Mouse (Mus musculus) heart, postnatal 14 days (tissue): Measurements from ENCODE around the gene Pou3f1. TPM values are rescaled to one million over a fixed set of nuclear protein-coding genes. Genes with fewer than 3 reads are reported as not detected.
A peak's percentile ranks its signal among the peaks of the same experiment; 100 is the strongest.

Experiments used
- DNase-seq, 2 experiments: peaks; one replicate each; pipeline ENCODE4 v3.0.0; 2021 to 2022
- intact Hi-C: fragments of 180-260 bp; cut with DNase I; formaldehyde crosslinking; loops from one replicate; pipeline ENCODE4 v1.15.1; 2025
- total RNA-seq, 2 experiments: library from RNA; stranded (reverse); gene quantifications; 2 replicates each; pipeline ENCODE4 v1.2.3; 2021

The Pou3f1 gene
- total RNA-seq, 2 experiments from 2014 or later, result 0.07 TPM; not detected in 1

DNA sequence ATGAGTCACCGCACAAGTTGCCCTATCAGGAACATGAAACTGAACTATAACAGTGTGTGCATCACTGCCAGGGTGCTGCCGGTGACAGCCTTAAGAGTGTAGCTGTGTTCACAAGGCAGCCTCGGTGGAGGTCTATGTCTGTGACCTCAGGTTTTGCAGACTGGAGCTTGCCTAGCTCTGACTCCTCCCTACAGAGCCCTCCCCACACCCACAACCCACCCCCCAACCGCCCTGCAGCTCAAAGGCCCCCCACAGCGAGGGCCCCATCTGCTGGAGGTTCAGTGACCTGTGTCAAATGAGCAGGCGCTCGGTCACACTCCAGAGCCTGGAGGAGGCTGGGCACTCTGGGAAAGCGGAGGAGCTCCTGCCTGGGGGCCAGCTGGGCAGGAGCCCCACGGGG, 3.7 kb upstream of the Pou3f1 start:
- DNase-seq, result no peak
- intact Hi-C loops, result no loop called here

DNA sequence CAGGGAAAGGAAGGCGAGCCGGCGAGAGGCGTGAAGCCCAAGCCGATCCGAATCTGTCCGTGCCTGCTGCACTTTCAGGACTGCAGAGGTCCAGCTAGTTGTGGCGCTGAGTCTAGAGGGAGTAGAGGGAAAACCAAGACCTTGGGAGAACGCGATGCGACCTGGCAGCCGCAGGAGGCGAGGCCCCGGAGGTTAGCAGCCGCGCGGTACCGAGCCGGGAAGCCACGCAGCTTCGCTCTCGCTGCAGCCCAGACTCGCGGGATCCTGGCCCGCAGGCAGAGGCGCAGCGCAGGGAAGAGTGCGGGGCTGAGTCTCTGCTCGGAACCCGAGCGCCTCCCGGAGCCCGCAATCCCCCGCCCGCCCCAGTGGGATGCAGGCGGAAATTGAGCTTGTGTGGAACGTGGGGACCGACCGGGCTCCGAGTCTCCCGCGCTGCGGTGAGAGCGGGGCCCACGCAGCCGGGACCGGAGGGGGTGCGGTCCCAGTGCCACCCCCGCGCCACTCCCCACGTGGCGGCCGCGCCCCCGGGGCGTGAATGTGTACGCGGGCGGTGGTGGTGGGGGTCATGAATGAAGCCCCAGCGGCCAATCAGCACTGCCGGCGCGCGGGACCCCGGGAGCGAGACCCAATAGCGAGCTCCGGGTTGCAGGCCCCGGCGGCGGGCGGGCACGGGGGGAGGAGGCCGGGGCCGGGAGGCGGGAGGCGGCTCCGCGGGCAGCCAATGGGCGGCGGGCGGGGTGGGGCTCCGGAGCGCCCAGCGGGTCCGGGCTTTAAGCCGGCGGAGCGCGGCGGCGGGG, 445 bp downstream of the Pou3f1 start:
- peak; percentile 79 to 87 for DNase-seq
- intact Hi-C loops, result loop anchor here (5.0 kb wide), 1 partner anchor 430 kb away; no protein-coding TSS in a partner anchor

DNA sequence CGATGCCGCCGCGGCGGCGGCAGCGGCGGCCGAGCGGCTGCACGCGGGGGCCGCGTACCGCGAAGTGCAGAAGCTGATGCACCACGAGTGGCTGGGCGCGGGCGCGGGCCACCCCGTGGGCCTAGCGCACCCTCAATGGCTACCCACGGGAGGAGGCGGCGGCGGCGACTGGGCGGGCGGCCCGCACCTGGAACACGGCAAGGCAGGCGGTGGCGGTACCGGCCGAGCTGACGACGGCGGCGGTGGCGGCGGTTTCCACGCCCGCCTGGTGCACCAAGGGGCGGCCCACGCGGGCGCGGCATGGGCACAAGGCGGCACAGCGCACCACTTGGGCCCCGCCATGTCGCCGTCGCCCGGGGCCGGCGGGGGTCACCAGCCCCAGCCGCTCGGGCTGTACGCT, 1.2 kb downstream of the Pou3f1 start:
- DNase-seq, result no peak

DNA sequence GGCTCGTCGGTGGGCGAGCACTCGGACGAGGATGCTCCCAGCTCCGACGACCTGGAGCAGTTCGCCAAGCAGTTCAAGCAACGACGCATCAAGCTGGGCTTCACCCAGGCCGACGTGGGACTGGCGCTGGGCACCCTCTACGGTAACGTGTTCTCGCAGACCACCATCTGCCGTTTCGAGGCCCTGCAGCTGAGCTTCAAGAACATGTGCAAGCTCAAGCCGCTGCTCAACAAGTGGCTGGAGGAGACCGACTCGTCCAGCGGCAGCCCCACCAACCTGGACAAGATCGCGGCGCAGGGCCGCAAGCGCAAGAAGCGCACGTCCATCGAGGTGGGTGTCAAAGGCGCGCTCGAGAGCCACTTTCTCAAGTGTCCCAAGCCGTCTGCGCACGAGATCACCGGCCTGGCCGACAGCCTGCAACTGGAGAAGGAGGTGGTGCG, 1.8 kb downstream of the Pou3f1 start:
- no peak for DNase-seq
- intact Hi-C loops, result loop anchor here (5.0 kb wide), 1 partner anchor 431 kb away; no protein-coding TSS in a partner anchor

More for the DNA sequence above, 1.2 kb downstream of the Pou3f1 start:
- intact Hi-C loops, result loop anchor here (5.0 kb wide), 1 partner anchor 430 kb away; no protein-coding TSS in a partner anchor

DNA sequence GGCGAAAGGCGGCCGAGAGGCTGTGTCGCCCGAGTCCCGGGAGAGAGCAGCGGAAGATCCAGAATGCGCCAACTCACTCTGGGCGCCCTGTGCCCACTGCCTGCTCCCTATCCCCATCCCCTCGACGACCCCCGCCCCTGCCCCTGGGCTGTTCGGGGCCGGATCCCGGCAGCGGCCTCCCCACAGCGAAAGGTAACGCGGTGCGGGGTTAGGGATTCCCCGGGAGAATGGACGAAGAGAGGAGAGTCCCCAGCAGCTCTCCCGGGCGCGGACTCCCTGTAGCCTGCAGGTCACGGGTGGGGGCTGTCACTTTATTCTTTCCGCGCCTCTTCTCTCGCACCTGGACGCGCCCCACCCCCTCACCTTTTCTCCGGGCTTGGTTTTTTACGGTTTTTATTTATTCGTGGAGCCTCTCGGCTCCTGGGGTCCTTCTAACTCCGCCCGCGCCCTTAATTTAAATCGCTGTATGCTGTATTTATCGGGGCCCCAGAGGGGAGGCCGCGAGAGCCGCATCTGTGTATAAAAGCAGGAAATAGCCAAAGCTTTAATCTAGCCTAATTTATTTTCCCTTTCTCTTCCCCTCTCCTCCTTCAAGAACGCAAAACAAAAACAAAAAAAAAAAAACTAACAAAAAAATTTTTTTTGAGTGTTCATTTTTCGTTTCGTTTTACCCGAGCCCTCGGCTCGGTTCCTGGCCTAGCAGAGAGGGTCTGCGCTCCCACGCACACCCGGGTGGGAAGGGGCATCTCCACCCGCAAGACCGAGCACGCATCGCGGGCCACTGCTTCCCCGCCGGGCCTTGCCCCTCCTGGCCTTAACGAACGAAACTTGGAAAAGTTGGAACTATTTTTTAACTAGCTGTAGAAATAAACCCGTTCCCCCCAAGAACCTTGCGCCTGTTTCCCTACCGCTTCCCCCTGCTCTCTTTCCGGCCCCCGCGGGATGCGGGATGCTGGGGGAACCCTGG, 2.9 kb downstream of the Pou3f1 start:
- intact Hi-C loops, result loop anchor here (5.0 kb wide), 2 partner anchors 432 to 702 kb away; no protein-coding TSS in a partner anchor
- peak in 1 of 2 experiments; percentile 14 for DNase-seq

DNA sequence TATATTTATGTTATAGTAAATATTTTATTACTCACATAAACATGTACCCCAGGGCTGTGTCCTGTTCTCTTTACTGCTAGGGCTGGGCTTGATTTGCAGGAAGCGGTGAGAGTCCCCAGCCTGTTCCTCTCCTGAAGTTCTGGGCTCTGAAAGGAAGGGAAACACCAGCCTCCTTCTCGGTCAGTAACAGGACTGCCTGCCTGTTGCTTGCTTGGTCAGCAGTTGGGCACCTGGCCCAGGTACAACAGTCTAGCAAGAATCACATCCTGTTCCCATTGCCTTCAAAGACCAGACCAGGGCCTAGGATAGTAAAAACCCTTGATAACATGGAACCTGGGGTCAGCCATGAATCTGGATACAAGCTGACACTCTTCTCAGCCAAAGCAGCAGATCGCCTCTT, 4.0 kb downstream of the Pou3f1 start:
- intact Hi-C loops, result loop anchor here (5.0 kb wide), 1 partner anchor 703 kb away; no protein-coding TSS in a partner anchor

DNA sequence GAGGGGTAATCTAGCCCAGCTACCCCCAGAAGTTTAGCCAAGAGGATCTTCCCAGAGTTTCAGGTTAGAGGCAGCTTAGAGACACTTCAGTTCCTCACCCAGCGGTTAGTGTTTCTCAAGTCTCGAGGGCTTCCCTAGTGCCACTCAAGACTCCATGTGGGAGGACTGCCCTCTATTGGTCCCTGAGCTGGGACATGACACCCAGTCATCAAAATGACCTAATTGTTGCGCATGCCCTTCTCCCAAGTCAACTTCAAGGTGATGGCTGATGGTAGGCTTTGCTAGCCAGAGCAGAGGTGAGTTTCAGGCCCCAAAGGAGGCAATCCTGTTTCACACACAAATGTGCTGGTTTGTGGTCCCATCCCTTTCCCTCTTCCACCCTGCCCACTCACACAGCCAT, 6.4 kb downstream of the Pou3f1 start:
- DNase-seq, result no peak
- intact Hi-C loops, result loop anchor here (5.0 kb wide), 1 partner anchor 706 kb away; no protein-coding TSS in a partner anchor

More for the DNA sequence above, 4.0 kb downstream of the Pou3f1 start:
- DNase-seq, result no peak

DNA sequence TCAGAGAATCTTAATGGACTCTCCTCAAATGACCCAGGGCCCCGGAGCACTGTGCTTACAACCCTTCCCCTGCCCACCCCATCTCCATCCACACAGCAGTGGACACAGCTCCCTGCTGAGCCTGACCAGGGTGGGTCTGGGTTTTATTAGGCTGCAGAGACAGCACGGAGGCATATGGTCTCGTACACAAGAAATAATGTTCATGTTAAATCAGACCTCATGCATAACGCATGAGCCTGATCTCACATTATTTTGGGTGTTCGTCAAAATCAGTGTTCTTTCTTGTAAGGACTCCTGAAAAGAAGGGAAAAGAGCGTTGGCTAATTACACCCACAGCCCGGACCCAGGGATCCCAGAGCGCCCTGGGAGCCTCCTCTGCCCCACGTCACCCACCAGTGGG, 7.6 kb downstream of the Pou3f1 start:
- intact Hi-C loops, result loop anchor here (5.0 kb wide), 1 partner anchor 707 kb away; no protein-coding TSS in a partner anchor

DNA sequence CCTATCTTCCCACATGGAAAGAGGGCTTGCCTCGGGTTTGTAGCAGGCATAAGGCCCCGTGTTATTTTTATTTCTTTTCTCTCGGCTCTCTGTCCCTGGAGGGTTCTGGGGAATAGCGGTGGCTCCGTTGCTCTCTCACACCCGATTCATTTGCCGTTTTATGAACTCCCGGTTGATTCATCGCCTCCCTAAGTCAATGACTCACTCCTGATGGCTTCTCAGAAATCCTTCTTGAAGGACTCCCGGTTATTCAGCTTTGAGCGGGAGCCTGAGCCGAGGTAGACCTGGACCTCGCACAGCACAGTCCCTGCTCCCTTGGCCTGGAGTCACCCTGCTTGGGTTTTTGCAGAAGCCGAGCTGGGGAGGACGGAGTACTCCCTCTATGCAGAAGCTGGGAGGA, 8.0 kb downstream of the Pou3f1 start:
- DNase-seq, result no peak
- intact Hi-C loops, result loop anchor here (5.0 kb wide), 1 partner anchor 707 kb away; no protein-coding TSS in a partner anchor

More for the DNA sequence above, 7.6 kb downstream of the Pou3f1 start:
- DNase-seq, result no peak

DNA sequence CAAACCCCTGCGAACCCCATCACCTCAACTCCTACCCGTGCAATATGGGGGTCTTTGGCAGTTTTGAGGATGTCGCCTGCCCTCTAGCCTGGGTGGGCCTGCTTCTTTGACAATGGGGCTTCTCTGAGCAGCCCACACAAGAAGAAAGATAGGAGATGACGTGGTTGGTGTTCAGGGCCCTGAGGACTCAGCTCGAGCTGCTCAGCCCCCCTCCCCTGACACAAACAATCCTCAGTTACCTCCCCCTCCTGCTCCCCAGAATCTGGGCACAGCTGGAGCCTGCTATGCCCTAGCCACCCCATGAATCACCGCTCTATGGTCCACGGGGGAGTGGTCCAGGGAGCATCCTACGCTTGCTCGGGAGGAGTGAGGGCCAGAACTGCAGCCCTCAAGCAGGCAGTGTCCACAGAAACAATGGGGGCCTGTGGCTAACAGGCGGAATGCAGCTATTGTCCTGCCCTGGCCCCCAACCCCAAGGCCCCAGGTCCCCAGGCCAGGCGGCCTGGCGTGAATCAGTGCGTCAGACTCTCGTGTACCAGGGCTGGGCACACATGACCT, 10.9 kb downstream of the Pou3f1 start:
- intact Hi-C loops, result no loop called here
- no peak for DNase-seq

DNA sequence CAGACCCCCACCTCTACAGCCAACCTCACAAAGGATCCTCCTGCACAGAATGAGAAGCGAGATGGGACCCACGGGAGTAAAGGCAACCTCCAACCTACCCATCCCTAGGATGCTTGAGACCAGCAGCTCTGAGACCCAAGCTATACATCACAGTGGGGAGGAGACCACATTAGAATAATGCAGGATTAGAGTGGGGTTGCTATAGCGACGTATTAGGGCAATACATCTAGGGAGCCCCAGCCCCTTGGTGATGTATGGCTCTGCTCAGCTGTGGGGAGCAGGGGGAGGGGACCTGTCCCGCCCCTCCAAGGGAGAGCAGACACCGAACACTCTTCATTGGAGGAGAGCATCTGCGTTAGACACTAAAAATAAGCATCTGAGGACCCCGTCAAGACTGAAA, 11.5 kb downstream of the Pou3f1 start:
- DNase-seq, result no peak
- intact Hi-C loops, result no loop called here

DNA sequence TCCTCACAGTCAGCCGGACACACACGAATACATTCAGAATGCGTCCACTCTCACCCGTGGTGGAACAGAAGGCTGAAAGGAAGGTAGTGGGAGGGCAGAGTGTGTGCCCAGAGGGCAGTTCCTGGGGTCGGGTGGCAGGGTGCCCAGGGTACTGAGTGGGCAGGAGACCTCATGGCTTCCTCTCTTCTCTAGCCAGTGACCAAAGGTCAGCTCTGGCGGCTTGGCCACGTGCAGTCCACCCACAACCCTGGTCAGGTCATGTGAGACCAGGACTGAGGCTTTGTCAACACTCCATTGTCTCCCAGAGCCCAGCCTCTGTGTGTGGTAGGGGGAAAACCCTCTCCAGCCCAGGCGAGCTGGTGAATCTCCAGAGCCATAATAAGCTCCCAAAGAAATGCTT, 13.6 kb downstream of the Pou3f1 start:
- no peak for DNase-seq
- intact Hi-C loops, result no loop called here

DNA sequence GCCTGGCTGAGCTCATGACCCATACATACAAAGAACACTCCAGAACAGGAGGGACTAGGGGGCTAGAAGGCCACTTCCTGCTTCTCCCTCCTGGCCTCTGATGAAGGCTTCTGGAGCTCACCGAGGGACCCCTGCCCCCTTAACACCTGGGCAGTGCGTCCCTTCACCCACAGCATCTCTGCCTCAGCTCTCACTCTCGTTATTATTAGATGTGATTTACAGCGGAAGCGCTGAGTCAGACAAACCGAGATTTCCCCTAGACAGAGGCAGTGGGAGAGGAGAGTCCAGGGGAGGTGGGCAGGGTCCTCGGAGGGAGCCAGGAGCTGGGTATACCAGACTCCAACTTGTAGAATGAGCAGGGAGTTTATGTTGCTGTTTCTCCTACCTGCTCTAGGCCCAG, 15.0 kb downstream of the Pou3f1 start:
- intact Hi-C loops, result no loop called here
- DNase-seq, result no peak

DNA sequence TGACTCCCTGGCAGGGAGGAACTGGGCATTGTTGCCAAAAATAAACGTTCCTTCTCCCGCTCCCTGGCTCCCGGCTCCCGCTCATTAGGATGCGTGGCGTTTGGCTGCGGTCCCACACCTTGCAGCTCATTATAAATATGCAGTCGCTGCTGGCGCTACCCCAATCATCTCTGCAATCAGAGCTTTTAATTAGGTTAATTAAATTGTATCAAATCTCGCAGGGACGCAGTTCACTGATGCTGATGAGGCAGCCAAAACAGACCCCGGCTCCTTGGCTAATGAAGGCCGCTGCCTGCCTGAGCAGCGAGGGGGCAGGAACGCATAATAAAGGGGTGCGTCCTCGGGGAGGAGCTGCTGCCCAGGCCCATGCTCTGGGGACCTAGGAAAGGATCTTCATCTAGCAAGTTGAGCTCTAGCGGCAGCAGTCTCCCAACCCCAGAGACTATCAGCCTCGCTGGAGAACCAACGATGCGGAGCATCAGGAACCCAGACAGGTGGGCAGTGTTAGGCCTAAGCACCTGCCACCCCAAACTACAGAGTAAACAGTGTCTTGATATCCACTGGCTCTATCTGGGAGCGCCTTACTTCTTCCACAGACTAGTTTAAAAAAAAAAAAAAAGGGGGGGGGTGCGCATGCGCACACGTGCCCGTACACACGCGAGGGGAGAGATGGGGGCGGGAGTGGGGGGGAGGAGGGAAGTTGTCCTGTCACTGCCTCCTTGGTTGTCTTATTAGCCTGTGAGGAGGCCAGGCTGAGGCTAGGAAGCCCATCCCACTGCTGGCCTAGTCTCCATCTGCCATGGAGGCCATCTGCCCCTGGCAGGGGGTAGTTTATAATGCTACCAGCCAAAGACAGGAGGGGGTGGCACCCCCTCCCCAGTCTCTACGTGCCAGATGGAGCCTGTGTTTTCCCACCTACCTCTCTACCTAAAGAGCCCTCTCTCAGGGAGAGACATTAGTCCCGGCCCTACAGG, 16.0 kb downstream of the Pou3f1 start:
- intact Hi-C loops, result no loop called here

DNA sequence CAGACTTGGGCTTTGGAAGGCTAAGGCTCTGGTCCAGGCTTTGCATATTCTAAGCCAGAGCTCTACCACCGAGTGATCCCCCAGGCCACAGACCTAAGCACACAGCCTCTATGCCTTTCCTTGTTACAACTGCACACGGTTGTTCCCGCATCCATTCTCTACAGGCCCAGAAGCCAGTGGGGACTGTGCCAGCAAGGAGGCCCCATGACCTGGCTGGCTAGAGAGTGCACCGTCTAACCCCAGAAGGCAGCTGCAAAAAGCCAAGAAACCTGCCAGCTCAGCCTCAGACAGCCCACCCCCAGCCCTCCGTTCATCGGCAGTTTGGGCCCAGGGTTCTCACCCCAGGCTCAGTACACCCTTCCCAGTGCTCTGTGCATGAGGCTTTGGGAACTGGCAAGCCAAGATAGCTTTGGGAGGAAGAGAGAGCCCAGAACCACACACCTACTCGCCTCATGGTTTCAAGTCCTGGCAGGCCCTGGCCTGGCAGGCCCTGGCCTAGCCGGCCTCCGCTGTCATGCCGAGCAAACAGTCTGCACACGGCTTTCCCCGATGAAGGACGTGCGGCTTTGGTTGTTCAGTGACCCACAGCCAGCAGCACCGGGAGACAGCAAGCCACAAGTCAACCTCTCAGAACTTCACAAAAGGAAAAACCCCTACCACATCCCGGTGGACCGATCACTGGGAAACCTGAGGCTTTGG, 17.9 kb downstream of the Pou3f1 start:
- intact Hi-C loops, result loop anchor here (2.0 to 5.0 kb wide), 3 partner anchors 446 to 732 kb away; no protein-coding TSS in a partner anchor
- no peak for DNase-seq

More for the DNA sequence above, 16.0 kb downstream of the Pou3f1 start:
- no peak for DNase-seq

DNA sequence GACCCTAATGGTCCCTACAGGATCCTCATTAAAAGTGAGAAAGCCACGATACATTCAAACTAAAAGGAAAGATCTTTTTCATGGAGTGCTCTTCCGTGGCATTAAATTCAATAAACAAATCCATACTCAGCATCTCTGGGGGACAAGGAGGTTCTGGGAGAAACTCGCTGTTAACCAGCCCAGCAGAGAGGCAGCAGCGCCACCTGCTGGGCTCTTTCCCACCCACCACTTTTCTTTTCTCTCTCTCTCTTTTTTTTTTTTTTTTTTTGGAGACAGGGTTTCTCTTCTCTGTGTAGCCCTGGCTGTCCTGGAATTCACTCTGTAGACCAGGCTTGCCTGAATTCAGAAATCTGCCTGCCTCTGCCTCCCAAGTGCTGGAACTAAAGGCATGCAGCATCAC, 18.4 kb downstream of the Pou3f1 start:
- peak; percentile 71 to 76 for DNase-seq

DNA sequence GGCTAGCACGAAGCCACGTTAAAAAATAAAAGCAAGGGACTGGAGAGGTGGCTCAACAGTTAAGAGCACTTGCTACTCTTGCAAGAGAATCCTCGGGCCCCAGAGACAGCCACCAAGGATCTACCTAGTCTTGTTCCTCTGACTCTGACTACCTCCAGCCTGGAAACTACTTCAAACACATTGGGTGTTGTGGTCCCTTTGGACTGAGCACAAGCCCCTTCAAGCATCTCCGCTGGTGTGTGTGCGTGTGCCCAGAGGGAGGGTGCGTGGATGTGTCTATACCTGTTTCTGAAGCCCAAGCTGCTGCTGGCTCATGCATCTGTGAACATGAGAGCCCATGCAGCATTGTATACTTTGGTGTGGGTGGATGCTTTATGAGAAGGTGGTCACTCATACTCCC, 19.4 kb downstream of the Pou3f1 start:
- intact Hi-C loops, result loop anchor here (2.0 to 5.0 kb wide), 3 partner anchors 447 to 734 kb away; no protein-coding TSS in a partner anchor

More for the DNA sequence above, 18.4 kb downstream of the Pou3f1 start:
- intact Hi-C loops, result loop anchor here (2.0 to 5.0 kb wide), 3 partner anchors 446 to 733 kb away; no protein-coding TSS in a partner anchor

DNA sequence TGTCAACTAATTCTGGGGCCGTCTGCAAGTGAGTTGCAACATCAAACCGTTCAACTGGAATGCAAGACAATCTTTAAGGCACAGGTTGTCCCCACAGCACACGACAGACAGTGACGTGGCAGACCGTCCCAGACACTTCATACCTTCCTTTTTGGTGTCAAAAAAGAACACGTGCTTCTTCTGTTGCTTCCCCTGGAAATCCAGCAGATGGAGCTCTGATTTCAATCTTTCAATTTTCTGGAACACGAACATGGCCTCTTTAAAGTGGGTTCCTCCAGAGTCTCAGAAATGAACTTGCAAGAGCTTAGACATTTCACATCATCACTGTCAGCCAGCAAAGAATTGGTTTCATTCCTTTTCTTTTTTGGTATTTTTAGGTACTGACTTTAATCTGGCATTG, 25.7 kb downstream of the Pou3f1 start:
- DNase-seq, result no peak

More for the DNA sequence above, 19.4 kb downstream of the Pou3f1 start:
- DNase-seq, result no peak

More for the DNA sequence above, 25.7 kb downstream of the Pou3f1 start:
- intact Hi-C loops, result loop anchor here (2.0 kb wide), 1 partner anchor 29 kb away; no protein-coding TSS in a partner anchor
